Comparison of ENCODE assay signal across 24 mouse cellular contexts in genomic region chr8:20902527-20902926, GRCm38 (mm10). TPM values are rescaled to one million over a fixed set of nuclear protein-coding genes. Genes with fewer than 3 reads are reported as not detected.
DNase-seq lines count a peak whose midpoint lies in the region; ATAC-seq and TF ChIP-seq lines count a peak whose summit lies in the region.
"Had no signal": no experiment of that assay in that cellular context is flagged by ENCODE, and none has a peak within 500 bp of the region (broad histone marks: within the 10 kb centered on the region; RNA-seq: fewer than 3 reads in every experiment).

Gene Gm15056, minus strand, starts transcription at chr8:20902627.

- TF ChIP-seq CTCF in forebrain, postnatal 0 days (IDR thresholded peaks at IDR 0.05; ENCODE audit: low read depth), result no peak

- no peaks in the 10 kb centered on the region for H3K27me3 ChIP-seq in forebrain, postnatal 0 days (ENCODE audit: insufficient read depth, low read length)
- H3K27me3 ChIP-seq: Patski had no signal

- H3K4me1 ChIP-seq in forebrain, postnatal 0 days (ENCODE audit: insufficient read depth), result no peaks in the 10 kb centered on the region

- no peak for DNase-seq in gonadal fat pad, adult 2 months (ENCODE audit: low read depth)
- no peak for DNase-seq in forebrain, postnatal 0 days
- DNase-seq: adrenal gland, adult 2 months; adrenal gland, adult 8-10 months; adrenal gland, postnatal 10 days; adrenal gland, postnatal 14 days; adrenal gland, postnatal 25 days; adrenal gland, postnatal 36 days; B cell, adult 2 months; cerebellum, adult 11 months; cerebellum, adult 11-12 months; cerebellum, adult 18-20 months; cerebellum, adult 2 months had no signal

- peaks cover 6% of the 10 kb centered on the region; the same call in 1 of the 2 replicates for H3K9me3 ChIP-seq in forebrain, postnatal 0 days (ENCODE audit: low read length)
- H3K9me3 ChIP-seq: G1E had no signal

- WGBS in forebrain, postnatal 0 days, result 47% methylated on average over 2 of the region's 2 CpGs

- no peak for ATAC-seq in forebrain, postnatal 0 days
- ATAC-seq: activated CD4-positive, CD25-positive, alpha-beta regulatory T cell, adult 4 months; CD4-positive, CD25-positive, alpha-beta regulatory T cell, adult 4 months; Patski had no signal

- H3K27ac ChIP-seq in forebrain, postnatal 0 days (ENCODE audit: low read depth, low read length), result no peak within 1 kb of the TSS

- H3K4me3 ChIP-seq in forebrain, postnatal 0 days (ENCODE audit: low read depth, low read length), result no peak within 1 kb of the TSS

- no peak within 1 kb of the TSS for H3K4me2 ChIP-seq in forebrain, postnatal 0 days (ENCODE audit: low read depth)

- no peak within 1 kb of the TSS for H3K9ac ChIP-seq in forebrain, postnatal 0 days

- no peaks in the 10 kb centered on the region for H3K36me3 ChIP-seq in forebrain, postnatal 0 days (ENCODE audit: insufficient read depth)
- H3K36me3 ChIP-seq: G1E had no signal

RNA-seq across cellular contexts. Expression of gene Gm15056, which starts in this region (rescaled TPM):
- polyA plus RNA-seq in gonadal fat pad, adult 2 months (2012; rRNA removed), result 8.2 and 18.3 TPM in 2 replicates
- total RNA-seq in forebrain, postnatal 0 days (2014; rRNA removed), result not detected in 2 replicates
- not detected in 2 replicates for polyA plus RNA-seq in forebrain, postnatal 0 days (2015; fragmentation: Nextera tagmentation; extraction: Ambion mirVana)
- total RNA-seq: adrenal gland, adult 18-20 months; adrenal gland, adult 2 months; adrenal gland, adult 8-10 months; adrenal gland, postnatal 10 days; adrenal gland, postnatal 14 days; adrenal gland, postnatal 25 days; adrenal gland, postnatal 36 days; adrenal gland, postnatal 4 days; CH12.LX; ES-E14; G1E; MEL had no signal
- polyA plus RNA-seq: activated CD4-positive, CD25-positive, alpha-beta regulatory T cell, adult 4 months; adrenal gland, adult 2 months; brain, embryonic 14.5 days; C2C12; CD4-positive, CD25-positive, alpha-beta regulatory T cell, adult 4 months; cerebellum, adult 2 months; G1E; Patski had no signal
